Mouse (Mus musculus) retina, postnatal 1 day (tissue): ENCODE results near the gene Edc3.

Source experiments
- DNase-seq: peaks from one replicate; pipeline ENCODE4 v3.0.0-alpha.2; 2012

Gene Edc3

DNA sequence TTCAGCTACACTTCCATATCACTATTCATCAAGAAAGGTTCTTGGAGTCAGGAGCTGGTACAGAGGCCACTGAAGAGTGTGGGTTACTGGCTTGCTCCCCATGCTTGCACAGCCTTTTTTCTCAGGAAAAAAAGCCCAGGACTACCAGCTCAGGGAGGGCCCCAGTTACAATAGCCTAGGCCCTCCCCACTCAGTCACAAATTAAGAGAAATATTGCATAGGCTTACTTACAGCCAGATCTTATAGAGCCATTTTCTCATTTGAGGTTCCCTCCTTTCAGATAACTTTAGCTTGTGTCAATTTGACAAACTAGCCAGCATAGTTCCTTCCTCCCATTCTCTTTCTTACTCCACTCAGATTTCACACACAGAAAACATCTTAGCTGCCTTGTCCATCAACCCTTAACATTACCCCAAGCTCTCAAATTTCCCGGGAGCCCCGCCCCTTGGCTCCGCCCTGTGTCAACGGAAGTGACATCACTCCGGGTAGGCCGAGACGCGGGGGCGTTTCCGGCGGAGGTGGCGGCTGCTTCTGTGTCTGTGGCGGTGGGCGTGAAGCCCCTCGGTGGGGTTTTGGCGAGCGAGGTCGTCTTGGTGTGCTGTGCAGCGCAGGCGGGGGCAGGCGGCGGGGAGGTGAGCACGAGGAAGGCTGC, at the start of gene Edc3:
Gene Edc3, plus strand, starts transcription at position 473 of the 652 bp plus-strand sequence.
- DNase-seq = peak; percentile 93

DNA sequence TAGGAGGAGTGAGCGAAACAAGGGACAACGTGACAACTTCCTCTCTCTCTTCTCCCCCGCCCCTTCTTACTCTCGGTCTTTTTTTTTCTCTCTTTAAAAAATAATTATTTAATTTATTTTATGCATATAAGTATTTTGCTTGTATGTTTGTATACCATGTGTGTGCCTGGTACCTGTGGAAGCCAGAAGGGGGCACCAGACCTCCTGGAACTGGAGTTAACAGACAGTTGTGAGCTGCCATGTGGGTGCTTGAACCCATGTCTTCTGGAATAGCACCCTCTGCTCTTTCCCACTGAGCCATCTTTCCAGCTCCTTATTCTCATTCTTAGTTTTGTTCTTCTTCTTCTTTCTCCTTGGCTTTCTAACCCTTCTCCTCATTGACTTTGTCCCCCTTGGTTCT, 49.4 kb upstream of the Edc3 start:
- no peak for DNase-seq

DNA sequence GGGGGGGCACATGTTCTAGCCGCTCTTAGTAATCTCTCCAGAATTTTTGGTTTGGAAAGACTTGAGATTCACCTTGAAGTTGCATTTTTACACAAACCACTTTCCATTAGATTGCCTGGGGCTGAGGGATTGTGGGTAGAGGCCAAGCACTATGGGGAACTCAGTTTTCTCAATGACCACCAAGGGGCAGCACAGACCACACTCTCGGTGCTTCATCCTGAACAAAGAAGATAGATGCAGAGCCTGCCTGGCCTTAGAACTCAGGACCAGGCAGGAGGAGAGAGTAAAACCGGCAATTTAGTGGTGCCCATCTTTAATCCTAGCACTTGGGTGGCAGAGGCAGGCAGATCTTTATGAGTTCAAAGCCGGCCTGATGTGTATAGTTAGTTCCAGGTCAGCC, 48.6 kb upstream of the Edc3 start:
- peak; percentile 87 for DNase-seq

GRCm38 (mm10) chr9:57660501-57660900, 47.8 kb upstream of the Edc3 start:
- no peak for DNase-seq

GRCm38 (mm10) chr9:57661552-57661951, 46.8 kb upstream of the Edc3 start:
- no peak for DNase-seq

DNA sequence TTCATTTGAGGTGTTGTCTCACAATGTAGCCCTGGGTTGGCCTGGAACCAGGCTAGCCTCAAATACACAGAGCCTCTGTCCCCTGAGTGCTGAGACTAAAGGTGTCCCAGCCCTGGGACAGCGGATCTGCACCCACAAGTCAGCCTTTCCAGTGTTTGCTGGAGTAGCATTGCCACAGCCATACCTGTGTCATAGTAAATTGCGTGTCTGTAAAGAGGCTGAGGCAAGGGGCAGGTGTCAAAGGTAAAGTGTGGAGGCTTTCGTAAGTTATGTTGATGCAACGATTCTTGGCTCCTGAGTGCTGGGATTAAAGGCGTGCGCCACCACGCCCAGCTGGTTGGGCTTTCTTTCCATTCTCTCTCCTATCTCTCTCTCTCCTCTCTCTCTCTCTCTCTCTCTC, 43.7 kb upstream of the Edc3 start:
- no peak for DNase-seq

GRCm38 (mm10) chr9:57666536-57666935, 41.8 kb upstream of the Edc3 start:
- DNase-seq = no peak

- DNase-seq = no peak
Observed at GRCm38 (mm10) chr9:57667136-57667535, 41.2 kb upstream of the Edc3 start.

DNA sequence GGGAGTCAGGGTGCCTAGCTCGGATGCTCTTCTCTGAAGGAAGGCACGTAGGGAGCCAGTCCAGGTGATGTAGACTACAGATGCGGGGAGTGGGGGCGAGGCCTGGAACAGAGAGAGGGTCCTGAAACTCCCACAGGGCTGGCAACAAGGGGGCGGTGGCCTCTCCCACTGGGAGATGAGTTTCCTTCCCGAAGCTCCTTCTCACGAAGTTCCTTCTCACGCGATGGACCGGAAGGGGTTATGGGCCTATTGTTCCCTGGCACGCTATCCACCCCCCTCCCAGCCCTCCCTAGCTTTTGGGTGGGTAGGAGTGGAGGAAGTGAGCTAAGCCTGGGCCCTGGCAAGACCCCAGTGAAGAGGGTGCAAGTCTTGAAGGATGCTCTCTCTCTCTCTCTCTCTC, 40.5 kb upstream of the Edc3 start:
- DNase-seq = no peak

- no peak for DNase-seq
Observed at GRCm38 (mm10) chr9:57668277-57668676, 40.1 kb upstream of the Edc3 start.

DNA sequence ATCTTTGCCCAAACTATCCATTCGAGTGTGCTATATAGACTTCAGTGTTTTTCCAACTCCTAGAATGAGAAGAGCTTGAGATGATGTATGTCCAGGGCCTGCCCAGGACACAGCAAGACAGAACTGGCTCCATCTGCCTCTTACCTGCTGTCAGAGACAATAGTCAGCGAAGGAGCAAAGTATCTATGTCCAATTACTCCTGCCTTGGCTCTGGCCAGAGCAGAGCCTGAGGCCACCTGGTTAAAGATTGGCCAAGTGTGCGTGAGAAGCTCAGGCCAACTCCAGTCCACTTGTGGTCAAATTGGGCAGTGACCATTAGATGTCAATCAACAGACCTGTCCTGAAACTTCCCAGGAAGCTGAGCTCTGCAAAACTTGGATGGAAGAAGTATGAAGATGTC, 38.8 kb upstream of the Edc3 start:
- no peak for DNase-seq

DNA sequence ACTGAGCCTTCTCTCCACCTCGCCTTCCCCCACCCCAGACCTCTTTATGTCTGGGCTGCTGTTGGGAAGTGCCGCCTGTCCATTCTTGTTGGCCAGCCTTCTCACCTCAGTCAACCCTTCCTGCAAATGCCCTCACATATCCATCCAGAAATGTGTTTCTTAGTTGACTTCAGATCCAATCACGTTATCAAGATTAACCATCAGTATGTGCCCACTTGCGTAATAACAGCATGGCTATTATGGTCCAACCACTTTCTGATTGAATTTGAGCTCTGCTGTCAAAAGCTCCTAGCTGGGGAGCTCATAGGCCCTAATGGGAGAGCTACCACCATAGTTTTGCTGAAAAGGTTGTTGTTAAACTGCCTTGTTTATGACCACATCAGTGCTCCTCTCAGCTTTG, 37.3 kb upstream of the Edc3 start:
- no peak for DNase-seq

DNA sequence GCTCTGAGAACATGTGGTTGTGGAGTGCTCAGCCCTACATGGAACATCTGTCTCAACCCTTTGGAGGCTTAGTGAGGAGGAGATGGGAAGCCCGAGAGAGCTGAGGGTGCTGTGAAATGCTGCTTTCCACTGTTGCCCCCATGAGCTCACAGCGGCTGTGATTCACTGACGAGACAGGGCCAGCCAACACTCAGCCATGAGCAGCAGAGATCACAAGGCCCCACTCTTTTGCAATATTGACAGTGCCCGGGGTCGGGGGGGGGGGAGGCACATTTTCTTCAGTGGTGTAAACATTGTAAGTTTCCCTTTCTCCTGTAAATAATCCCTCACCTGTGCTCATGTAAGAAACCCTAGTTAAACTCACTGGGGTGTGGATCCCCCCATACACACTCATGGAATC, 36.8 kb upstream of the Edc3 start:
- DNase-seq = no peak

GRCm38 (mm10) chr9:57681411-57681810, 26.9 kb upstream of the Edc3 start:
- DNase-seq = no peak

GRCm38 (mm10) chr9:57683520-57683919, 24.8 kb upstream of the Edc3 start, which contains the start of gene Cyp1a2:
Gene Cyp1a2 (minus strand): TSS chr9:57683703.
- DNase-seq = no peak

- DNase-seq = no peak
Observed at GRCm38 (mm10) chr9:57686011-57686410, 22.3 kb upstream of the Edc3 start.

DNA sequence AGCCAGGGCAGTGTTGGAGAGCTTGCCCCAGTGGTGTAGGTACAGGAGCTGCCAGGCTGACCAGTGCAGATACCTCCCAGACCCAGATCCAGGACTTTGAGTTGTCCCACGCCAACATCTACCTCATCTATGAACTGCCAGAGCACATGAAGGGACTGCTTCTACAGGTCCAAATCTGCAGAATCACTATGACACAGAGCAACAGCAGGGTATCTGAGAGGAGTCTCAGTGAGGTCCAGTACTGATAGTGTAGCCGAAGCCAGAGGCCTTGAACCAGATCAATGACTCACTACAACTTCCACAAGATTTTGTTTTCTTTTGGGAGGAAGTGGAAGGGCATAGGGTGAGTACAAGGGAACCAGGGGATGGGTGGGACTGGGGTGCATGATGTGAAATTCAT, 20.6 kb upstream of the Edc3 start, which contains the start of gene Cyp1a1:
Gene Cyp1a1, plus strand, starts transcription at position 178 of the 400 bp plus-strand sequence.
- no peak for DNase-seq

- DNase-seq = no peak
Observed at GRCm38 (mm10) chr9:57688158-57688557, 20.2 kb upstream of the Edc3 start.

DNA sequence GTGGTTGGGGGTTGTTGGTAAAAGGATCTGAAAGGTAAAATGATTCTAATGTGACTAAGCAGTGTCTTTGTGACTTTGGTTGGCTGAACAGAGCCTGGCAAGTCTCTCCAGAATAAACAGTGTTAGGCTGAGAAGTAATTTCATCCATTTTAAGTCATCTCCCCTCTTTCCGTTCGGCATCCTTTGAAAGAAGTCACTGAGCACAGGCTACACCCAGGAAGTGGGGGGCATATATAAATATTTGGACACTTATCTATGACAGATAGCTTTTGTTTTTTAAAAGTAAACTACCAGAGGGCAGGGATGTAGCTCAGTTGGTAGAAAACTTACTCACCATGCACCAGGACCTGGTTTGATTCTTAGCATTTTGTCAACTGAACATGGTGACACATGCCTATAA, 19.7 kb upstream of the Edc3 start:
- DNase-seq = no peak

- no peak for DNase-seq
Observed at GRCm38 (mm10) chr9:57694108-57694507, 14.2 kb upstream of the Edc3 start.

GRCm38 (mm10) chr9:57696380-57697285, 11.7 kb upstream of the Edc3 start:
- peak; percentile 64 for DNase-seq

DNA sequence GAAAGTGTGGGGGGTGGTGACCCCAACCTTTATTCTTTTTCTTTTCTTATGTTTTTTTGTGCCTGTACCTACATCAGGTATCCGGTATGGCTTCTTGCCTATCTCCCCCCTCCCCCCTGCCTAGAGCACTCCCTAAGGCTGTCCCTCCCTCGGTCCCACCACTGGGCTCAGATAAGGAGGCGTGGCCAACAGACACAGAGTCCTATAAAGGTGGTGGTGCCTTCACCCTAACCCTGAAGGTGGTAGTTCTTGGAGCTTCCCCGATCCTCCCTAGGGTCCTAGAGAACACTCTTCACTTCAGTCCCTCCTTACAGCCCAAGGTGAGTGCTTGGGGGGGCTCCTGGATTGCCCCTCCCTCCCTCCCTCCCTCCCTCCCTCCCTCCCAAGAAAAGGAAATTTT, 11.0 kb upstream of the Edc3 start:
- DNase-seq = no peak

- DNase-seq = peak; percentile 65
Observed at GRCm38 (mm10) chr9:57698466-57699150, 9.7 kb upstream of the Edc3 start.

DNA sequence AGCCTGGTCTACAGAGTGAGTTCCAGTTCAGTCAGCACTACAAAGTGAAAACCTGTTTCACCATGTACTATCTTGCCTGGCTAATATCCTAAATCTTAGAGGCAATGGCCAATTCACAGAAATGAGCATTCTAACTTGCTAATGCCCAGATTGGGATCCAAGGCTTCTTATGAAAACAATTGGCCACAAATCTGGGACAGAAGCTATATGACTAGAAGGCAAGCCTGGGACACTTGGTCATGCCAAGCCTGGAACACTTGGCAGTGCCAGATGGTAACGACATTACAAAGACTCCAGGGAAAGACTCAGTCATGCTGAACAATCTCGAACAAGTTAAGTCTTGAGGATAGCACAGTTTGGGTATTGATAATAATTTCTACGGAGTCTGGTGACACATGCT, 1.8 kb upstream of the Edc3 start:
- no peak for DNase-seq
